Mouse (Mus musculus) stomach, postnatal 0 days (tissue): ENCODE results near the gene Tmem132e.

Experiments
- CTCF ChIP-seq: IDR thresholded peaks from 2 replicates; pipeline ENCODE4 v1.5.1; 2016; ENCODE audit warnings: antibody characterized with exemption, low read depth, mild to moderate bottlenecking, moderate library complexity
- EP300 ChIP-seq: optimal IDR thresholded peaks from 2 replicates; pipeline ENCODE3; 2016; ENCODE audit warnings: antibody characterized with exemption

DNA sequence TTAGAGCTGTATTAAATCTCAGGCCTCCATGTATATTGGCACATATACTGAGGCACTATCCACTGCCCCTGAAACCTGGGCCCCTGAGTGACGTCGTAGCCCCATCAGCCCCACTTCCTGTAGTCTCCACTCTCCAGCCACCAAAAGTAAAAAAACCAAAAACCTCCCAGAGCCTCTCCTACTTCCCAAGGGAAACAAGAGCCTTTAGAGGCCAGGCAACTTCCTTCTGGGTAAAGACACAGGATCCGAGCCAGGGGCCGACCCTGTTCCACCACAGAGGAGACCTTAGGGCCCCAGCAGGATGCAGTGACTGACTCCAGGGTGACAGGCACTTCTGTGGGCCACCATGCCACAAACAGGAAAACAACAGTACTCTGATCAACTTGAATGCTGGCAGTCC, 40.1 kb downstream of the Tmem132e start:
- no peak for TF ChIP-seq EP300
- no peak for TF ChIP-seq CTCF
